Mouse (Mus musculus) brain, embryonic 14.5 days (tissue): ENCODE data around the gene Zbtb16.

ENCODE experiments used
- CTCF ChIP-seq: fragments of 200-500 bp; IDR thresholded peaks from 2 replicates; pipeline ENCODE4 v1.5.1; 2012; ENCODE audit warnings: inconsistent platforms, mild to moderate bottlenecking, moderate library complexity, borderline replicate concordance; ENCODE audit not compliant: insufficient read depth, insufficient read length; ENCODE audit errors: extremely low read depth
- POLR2A ChIP-seq: fragments of 200-500 bp; IDR thresholded peaks from 2 replicates; pipeline ENCODE4 v1.6.1; 2012; ENCODE audit warnings: mild to moderate bottlenecking, inconsistent platforms, borderline replicate concordance; ENCODE audit not compliant: poor library complexity, insufficient read depth, insufficient read length, severe bottlenecking; ENCODE audit errors: extremely low read depth

DNA sequence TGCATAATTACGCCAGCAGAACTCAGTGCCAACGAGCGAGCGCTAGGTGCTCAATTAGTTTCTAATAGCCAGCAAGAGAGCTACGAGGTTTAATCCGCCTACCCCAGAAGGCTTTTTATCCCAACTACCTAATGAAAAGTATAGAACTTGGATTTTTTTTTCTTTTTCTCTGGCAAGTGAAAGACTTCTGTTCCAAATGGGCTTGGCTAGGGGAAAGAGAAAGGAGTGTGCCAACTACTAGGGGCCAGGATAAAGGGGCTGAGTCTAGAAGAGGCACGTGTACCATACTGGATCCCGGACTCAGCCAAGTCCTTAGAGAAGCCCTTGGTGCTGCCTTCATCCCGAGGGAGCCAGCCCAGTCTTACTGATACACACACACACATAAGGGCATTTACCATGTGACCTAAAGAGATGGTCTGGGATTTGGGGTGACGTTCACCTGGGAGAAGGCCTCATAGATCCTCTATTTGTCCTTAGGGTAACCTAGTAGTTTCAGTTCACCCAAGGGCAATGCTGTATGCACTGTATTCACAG lies 105.5 kb downstream of the Zbtb16 start:
- TF ChIP-seq POLR2A (no peak), CTCF (no peak)
